Mouse (Mus musculus) adrenal gland, postnatal 36 days (tissue): Measurements from ENCODE around the gene Bcr. TPM values are rescaled to one million over a fixed set of nuclear protein-coding genes. Genes with fewer than 3 reads are reported as not detected.

Experiments
- DNase-seq, 2 experiments: peaks; one replicate each; pipeline ENCODE4 v3.0.0; 2021; ENCODE audit warnings: mixed read lengths in 1 of 2
- total RNA-seq, 2 experiments: library from RNA; stranded (reverse); gene quantifications; 2 replicates each; pipeline ENCODE4 v1.2.3; 2021

Gene Bcr
- total RNA-seq, 2 experiments from 2014 or later, result 33.8 to 47.7 TPM

DNA sequence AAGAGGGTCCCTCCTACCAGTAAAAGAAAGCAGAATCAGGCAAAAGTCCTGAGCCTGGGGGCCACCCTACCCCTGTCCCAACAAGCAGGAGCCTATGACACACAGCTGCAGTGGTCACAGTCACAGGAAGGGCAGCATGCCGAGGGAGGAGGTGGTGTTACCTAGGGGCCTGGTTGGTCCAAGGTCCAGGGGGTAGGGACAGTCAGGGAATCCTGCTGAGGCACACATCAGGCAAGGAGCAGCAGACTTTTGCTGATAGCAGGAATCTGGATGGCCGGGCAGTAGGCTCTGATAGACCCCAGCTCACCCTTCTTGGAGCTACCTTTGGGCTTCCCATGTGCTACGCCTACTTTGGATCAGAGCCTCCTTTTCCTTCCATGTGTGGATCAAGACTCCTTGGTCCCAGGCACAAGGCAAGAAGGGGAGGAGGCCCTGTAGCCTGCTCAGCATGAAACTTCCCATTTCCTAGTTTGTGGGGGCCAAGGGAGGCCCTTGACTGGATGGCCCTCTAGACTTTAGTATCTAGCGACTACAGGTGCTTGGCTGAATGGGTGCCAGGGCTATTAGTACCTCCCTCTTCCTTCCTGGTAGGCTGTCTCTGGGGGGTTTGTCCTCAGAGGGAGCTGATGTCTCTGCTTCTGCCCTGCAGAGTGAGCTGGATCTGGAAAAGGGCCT, 70.1 kb downstream of the Bcr start:
- no peak for DNase-seq

DNA sequence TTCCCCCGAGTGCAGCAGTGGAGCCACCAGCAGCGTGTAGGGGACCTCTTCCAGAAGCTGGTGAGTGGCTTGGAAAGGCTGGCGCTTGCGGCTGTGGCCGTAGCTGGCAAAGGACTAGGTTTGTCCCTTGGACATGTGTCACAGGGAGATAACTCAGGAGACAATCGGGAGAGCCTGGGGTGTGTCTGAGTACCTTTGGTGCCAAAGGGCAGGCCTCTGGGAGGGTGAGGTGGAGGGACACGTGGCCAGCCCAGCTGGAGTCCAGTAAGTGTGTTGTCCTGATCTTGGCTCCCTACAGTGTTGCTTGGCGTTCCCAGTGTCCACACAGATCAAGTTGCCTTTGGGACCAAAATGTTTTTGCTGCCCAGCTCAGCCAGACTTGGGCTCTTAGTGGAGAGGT, 71.2 kb downstream of the Bcr start:
- DNase-seq, result peak in 1 of 2 experiments; percentile 37

DNA sequence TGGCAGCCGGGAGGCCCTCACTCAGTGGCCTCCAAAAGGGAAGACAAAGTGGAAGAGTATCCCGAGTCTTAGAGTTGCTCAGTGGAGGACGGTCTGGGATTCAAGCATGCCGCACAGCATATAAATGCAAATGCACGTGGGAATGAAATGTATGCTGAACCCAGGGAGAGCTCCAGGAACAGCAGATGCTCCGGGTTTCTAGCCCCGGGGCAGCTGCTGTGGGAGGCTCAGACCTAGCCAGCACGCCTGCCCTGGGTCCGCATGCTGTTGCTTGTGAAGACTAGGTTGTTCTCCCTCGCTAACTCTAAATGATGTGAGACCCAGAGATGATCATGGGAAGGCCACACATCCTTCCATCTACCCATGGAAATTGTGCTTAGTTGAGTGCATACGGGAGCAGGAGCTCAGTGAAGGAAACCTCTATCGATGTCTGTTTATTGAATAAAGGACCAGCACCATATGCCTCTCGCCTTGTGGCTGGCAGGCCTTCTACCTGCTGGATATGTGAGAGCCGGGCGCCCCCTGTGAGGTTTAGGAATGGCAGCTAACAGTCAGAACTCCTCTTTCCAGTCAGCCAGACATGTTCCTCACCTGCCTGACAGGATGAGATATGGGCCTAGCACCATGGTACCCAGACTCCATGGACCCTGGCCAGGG, 74.6 kb downstream of the Bcr start:
- no peak for DNase-seq

DNA sequence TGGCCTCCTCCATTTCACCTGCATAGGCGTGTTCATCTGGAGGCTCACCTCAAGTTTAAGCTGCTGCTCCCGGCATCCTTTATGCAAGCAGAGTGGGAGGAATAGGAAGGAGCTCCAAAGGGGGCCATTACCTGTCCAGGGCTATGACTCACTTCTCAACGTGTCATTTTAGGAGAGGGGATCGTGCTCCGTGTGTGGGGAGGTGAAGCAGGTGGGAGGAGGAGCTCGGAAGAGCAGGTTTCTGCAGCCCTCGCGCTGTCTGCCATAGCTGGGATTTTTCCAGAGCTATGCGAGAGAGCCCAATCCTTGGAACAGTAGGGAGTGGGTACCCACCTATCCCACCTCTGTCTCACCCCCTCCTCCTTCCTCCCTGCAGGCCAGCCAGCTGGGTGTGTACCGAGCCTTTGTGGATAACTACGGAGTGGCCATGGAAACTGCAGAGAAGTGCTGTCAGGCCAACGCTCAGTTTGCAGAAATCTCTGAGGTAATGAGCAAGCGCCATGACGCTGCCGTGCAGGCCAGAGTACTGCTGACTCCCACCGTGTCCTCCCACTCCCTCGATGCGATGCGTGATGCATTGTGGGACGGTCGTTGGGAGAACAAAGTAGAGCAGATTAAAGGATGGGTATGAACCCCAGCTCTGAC, 75.2 kb downstream of the Bcr start:
- DNase-seq, result no peak

DNA sequence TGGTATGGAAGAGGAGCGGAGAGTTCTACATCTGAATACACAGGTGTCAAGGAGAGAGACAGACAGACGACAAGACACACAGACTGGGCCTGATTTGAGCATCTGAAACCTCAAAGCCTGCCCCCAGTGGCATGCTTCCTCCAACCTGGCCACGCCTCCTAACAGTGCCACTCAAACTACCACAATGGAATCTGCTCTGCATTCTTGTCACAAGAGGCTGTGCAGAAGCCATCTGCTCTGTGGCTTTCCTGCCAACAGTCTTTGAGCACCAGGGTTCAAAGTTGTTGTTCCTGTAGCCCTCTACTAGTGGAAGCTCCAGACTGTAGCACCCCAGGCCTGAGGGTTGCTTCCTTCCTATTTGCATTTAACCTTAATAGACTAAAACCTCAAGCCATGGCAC, 76.8 kb downstream of the Bcr start:
- DNase-seq, result no peak

DNA sequence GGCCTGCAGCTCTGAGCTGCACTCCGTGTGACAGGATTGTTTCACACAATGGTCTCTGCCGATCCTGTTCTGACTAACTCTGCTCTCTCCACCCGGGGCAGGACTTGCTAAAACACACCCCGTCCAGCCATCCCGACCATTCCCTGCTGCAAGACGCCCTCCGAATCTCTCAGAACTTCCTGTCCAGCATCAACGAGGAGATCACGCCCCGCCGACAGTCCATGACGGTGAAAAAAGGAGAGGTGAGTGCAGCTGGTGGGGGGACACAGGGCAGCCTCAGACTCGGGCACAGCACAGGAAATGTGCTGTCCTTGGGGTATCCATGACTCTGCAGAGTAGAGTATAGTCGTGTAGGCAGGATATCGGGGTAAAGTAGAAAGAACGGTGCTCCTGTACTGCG, 84.8 kb downstream of the Bcr start:
- no peak for DNase-seq

DNA sequence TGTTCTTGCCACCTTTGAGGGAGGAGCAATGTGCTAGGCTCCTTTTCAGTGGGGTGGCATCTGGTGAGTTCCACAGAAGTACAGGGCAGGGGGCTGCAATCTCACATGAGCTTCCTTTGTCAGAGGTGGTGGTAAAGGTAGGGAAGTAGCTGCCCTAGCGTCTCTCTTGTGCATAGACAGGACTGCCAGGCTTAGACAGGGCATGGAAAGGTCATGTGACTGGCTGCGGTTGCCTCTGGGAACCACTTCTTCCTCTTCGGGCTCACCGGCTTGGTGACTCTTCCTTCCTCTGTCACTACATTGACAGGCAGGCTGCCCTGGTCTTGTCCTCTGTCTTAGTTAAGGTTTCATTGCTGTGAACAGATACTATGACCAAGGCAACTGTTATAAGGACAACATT, 85.6 kb downstream of the Bcr start:
- DNase-seq, result no peak

DNA sequence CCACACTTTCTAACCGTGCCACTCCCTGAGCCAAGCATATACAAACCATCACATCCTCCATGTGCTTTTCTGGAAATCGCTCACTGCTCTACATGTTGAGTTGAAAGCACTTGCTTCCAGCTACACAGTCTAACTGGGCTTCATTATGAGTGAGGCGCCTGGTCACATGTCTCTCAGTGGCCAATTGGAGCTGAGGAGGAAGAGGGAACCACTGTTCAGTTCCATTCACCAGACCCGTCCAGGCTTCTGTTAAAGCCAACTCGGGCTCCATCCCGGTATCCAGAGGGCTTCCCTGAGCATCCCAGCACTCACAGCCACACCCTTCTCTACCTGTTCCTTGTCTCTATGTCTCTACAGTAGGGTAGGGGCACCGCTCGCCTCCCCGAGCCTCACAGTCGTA, 86.2 kb downstream of the Bcr start:
- DNase-seq, result no peak

DNA sequence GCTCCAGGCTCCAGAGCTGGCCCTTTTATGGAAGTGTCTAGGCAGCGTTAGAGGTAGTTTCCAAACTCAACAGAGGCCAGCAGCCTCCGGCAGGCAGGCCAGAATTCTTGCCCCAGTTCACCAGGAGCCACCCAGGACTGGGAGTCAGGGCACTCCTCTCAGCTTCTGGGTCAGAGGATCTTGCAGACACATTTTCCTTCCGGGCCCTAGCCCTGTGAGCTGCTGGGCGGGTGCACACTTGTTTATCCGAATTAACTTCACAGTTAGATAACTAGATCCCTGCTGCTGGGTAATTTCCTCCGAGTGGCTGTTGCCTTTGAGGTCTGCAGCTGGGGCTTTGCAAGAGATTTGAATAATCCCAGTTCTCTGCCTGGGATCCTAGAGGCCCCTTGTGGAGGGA, 87.9 kb downstream of the Bcr start:
- DNase-seq, result no peak

DNA sequence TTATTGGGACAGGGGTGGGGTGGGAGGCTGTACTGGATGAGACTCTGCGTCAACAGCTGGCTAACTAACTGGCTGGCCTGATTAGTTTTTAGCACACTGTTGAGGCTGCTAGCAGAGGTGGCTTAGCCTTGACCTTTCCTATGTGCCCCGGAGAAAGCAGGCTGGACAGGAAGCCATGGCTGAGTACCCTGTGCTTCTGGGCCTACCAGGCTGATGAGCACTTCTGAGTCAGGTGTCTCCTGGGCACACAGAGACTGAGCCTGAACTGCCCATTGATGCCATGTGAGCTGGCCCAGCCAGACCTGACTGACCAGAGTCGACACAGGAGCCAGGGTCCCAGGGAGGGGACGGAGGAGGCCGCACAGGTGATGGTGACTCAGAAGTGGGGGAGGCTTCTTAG, 90.0 kb downstream of the Bcr start:
- DNase-seq, result peak; percentile 37 to 40

DNA sequence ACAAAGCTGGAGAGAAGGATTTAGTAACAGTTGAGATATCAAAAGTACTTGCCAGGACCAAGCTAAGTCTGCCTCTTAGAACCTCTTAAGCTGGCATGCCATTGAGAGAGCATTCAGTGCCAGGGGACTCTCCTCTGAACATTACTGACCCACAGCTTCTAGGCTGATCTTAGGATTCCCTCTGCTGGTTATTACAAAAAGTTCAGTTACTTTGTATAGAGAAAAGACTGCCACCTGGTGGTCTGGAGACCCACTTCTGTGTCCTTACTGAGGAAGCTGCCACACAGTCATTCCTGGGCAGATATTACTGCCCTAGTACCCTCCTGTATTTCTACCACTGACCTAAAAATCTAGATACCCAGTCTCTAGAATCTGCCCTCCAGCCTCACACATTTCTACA, 90.9 kb downstream of the Bcr start:
- DNase-seq, result peak; percentile 63 to 81

DNA sequence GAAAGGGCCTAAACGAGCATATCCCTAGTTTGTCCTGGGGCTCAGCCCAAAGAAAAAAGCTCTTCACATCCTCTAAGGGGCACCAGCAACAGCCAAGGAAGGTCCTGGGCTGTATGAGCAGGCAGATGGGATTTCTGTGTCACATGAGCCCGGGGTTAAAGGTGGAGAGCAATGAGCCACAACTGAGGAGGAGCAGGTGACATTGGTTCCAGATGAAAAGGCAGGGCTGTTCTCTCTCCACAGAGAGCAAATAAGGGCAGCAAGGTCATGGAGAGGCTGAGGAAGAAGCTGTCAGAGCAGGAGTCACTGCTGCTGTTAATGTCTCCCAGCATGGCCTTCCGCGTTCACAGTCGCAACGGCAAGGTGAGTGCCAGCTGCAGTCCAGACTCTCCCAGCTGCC, 96.4 kb downstream of the Bcr start:
- no peak for DNase-seq

DNA sequence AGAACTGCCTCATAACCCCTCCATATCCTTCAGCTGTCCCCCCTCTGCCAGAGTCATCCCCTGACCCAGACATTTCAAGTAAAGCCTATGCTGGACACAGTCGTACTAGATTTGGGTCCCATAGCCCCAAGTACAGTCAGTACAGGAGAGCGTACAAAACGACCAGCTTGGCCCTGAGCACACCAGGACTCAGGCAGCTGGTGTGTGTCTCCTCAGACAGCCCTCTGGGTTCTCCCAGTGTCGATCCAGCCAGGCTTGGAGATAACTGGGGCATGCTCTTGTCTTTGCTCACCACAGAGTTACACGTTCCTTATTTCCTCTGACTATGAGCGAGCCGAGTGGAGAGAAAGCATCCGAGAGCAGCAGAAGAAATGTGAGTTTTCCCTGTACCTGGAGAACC, 97.3 kb downstream of the Bcr start:
- DNase-seq, result no peak

DNA sequence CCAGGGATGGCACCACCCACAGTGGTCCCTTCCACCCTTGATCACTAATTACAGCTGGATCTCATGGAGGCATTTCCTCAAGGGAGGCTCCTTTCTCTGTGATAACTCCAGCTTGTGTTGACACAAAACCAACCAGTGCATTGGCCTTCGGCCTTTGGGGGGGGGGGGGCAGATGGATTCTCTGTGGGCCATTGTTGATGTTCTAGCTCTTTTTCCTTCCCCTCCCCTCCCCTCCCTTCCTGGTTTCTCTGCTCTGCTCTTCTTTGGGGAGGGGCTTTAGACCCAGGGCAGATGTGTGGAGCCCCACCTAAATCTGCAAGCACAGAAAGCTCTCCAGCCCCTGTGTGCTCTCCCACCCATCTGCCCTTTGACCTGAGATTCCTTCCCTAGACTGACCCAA, 98.0 kb downstream of the Bcr start:
- no peak for DNase-seq

DNA sequence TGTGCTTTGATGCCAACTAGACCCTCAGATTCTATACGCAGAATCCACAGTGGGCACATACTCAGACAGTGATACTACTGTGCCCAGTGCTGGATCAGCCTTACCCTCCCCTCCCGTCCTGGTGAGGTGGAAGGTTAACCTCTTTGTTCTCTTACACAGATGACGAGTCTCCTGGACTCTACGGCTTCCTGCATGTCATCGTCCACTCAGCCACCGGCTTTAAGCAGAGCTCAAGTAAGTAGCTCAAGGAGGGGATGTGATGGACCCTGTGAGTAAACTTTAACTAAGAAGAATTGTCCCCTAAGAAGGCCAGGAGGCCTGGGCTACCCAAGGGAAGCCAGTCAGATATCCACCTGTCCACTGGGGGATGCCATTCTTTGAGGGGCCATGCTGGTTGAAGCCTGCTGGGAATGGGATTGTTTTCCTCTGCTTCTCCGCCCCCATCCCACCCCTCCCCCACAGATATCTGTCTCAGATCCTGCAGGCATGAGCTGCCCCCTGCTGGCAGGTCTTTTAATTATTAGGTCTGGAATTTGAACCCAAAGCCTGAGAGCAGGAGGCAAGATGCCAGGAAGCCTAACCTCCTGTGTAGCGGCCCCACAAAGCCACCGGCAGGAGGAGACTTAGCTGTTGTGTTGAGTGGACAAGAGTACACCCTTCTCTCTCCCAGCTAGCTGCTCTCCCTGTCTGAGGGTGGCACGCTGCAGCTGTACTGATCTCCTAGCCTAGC, 99.9 kb downstream of the Bcr start:
- DNase-seq, result no peak

DNA sequence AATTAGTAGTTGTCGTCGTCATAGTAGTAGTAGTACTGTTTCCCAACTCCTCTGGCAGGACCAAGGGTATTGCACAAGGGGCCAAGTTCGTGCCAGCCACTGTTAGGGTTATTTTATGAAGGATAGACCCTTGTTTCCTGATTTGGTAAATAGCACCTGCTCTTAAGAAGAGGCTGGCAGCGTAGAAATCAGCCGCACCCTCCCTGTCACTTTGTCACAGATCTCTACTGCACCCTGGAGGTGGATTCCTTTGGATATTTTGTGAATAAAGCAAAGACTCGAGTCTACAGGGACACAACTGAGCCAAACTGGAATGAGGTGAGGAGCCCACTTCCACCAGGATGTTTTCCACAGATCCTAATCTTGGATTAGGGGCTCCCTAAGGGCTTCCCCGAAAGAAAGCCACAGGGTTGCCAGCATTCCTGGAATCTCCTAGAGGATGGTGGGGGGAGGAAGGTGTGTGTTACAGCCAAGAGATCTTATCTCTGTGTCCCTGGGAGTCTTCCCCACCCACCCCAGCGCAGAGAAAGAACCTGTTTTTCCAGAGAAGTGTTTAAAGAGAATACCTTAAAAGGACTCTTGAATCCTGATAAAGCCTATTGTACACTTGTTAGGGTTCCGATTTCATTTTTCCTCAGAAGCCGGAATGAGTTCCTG, 105.6 kb downstream of the Bcr start:
- peak in 1 of 2 experiments; percentile 60 for DNase-seq

DNA sequence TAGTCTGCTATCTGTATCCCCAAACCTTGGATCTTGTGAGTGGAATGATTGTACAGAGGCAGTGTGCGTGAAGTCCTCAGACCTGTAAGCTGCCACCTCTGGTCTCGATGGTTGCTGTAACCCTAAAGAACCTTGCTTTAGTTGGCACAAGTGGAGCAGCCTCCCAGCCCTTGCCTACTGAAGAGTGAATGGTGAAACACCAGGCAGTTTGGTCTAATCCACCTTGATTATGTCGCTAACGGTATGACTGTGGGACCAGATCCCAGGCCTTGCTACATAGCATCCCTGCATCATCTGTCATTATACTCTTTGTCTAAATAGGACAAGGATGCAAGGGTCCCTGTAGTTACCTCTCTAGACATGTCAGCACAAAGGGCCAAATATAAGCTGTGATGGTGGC, 106.2 kb downstream of the Bcr start:
- no peak for DNase-seq

DNA sequence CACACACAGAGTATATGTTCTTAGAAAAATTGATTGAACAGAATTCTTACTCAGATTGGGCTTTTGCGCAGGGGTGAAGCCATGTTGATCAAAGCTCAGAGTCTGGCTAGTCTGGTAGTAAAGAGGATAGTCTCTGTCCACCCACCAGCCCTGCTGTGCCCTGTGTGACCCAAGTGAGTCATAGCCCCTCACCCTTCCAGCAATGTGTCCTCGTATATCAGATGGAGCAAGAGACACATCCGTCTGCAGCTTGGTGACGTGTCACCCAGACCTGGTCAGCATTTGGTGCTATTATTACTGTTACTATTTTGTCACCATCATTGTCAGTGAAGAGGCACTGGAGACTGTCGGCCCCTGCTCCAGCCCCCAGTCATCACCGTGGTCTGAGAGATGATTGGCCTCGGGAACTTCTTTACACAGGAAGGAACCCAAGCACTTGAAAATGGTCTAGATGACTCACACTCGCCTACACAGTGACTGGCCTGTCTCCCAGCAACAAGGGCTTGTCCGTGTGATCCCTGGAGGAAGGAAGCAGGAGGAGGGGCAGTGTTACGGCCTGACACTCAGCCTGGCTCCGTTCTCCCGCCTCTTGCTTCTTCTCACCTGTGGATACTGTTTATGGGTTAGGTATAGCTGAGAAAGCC, 109.9 kb downstream of the Bcr start:
- DNase-seq, result peak; percentile 67 to 73

DNA sequence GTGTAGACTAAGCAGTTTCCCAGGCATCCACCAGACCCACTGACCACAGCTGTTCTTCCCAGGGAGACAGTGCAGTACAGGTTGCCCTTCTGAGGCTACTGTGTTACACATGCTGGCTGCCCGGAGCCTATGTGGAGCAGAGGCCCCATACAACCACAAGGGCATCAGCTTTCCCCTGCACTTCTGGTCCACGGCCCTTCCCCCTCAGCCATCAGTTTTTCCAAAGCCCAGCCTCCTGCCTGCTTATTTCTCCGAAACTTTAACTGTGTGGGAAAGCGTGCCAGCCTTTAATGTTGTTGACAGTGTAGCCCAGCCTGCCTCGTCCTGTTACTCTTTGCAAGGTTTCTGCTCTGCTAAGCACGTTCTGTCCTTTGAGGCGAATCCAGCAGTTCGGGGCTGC, 112.7 kb downstream of the Bcr start:
- no peak for DNase-seq

DNA sequence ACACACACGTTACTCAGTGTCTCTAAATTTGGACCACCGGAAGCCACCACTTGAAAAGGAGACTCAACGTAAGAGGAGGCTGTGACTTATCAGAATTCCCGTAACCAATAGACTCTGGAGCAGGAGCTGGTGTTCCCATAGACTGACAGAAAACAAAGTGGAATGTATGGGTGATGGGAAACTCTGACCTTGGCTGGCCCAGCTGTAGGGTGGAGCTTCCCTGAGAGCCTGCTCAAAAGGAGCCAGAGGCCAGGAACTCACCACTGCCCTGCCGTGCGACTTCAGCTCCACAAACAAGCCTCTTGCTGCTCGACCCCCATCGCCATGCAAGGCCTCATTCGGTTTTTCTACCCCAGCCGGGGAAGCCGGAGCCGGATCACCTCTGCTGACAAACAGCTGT, 113.3 kb downstream of the Bcr start:
- peak in 1 of 2 experiments; percentile 41 for DNase-seq

DNA sequence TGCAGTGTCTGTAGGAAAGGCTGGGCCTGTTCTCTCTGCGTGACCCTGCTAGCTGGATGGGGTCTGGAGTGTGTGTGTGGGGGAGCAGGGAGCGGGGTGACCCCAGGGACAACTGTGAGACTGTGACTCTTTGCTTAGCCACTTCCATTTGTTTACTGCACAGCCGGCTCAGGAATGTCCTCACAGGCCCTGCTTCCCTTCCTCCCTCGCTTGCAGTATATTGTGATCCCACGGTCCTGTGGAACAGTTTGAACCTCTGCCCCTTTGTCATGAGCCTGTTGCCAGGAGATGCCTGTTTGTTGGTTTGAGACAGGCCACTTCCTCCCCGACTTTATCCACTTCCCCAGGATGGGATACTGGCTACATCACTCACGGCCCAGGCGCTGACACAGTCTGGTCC, 116.1 kb downstream of the Bcr start:
- DNase-seq, result no peak

DNA sequence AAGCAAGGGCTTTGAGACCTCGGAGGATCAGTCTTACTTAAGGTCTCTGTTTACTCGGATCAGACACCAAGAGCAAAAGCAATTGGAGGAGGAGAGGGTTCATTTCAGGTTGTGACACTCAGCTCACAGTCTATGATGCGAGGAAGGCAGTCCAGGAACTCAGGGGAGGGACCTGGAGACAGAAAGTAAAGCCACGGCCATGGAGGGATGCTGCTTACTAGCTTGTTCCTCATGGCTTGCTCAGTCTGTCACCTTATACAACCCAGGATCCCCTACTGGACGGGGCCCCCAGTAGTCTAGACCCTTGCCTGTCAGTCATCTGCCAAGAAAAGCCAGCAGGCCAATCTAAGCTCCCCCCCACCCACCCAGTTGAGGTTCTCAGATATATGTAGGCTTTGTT, 118.5 kb downstream of the Bcr start:
- no peak for DNase-seq
